In genomic region chr17:33649781-33650475, GRCm38 (mm10) we compare ENCODE assay signal across 12 mouse cellular contexts. TPM values are rescaled to one million over a fixed set of nuclear protein-coding genes. Genes with fewer than 3 reads are reported as not detected.
DNase-seq lines count a peak whose midpoint lies in the region; ATAC-seq and TF ChIP-seq lines count a peak whose summit lies in the region.
"Had no signal": no experiment of that assay in that cellular context is flagged by ENCODE, and none has a peak within 500 bp of the region (broad histone marks: within the 10 kb centered on the region; RNA-seq: fewer than 3 reads in every experiment).

No protein-coding gene starts in this region.

- no peaks in the 10 kb centered on the region for H3K4me1 ChIP-seq in heart, embryonic 13.5 days
- H3K4me1 ChIP-seq in heart, adult 2 months (ENCODE audit: control insufficient read depth, insufficient read depth, low read length): no peaks in the 10 kb centered on the region
- H3K4me1 ChIP-seq in midbrain, embryonic 12.5 days: no peaks in the 10 kb centered on the region
- H3K4me1 ChIP-seq in midbrain, embryonic 14.5 days (ENCODE audit: control insufficient read depth, insufficient read depth, low read length): no peaks in the 10 kb centered on the region
- no peaks in the 10 kb centered on the region for H3K4me1 ChIP-seq in intestine, embryonic 16.5 days (ENCODE audit: control insufficient read depth, insufficient read depth, low read length)
- H3K4me1 ChIP-seq: limb, embryonic 13.5 days had no signal

- no peak for TF ChIP-seq POLR2A in heart, adult 2 months (IDR thresholded peaks at IDR 0.05; ENCODE audit: insufficient read depth, low read depth, low read length)

- DNase-seq in heart, adult 2 months: no peak
- no peak for DNase-seq in midbrain, embryonic 14.5 days
- DNase-seq in thymus, postnatal 4 days: no peak
- DNase-seq in cerebellum, postnatal 25 days: no peak
- DNase-seq: gastrocnemius, postnatal 25 days; kidney, postnatal 4 days; right cerebral cortex, postnatal 14 days had no signal

- H3K9me3 ChIP-seq in heart, embryonic 13.5 days: no peaks in the 10 kb centered on the region
- no peaks in the 10 kb centered on the region for H3K9me3 ChIP-seq in midbrain, embryonic 12.5 days
- H3K9me3 ChIP-seq in midbrain, embryonic 14.5 days (ENCODE audit: control insufficient read depth, low read length): no peaks in the 10 kb centered on the region
- H3K9me3 ChIP-seq in intestine, embryonic 16.5 days (ENCODE audit: control insufficient read depth, low read length): no peaks in the 10 kb centered on the region
- H3K9me3 ChIP-seq: limb, embryonic 13.5 days had no signal

- H3K4me2 ChIP-seq in heart, embryonic 13.5 days: no peak overlapping the region
- H3K4me2 ChIP-seq in midbrain, embryonic 12.5 days (replicated peaks): no peak overlapping the region
- no peak overlapping the region for H3K4me2 ChIP-seq in midbrain, embryonic 14.5 days (ENCODE audit: low read length)
- H3K4me2 ChIP-seq in intestine, embryonic 16.5 days (ENCODE audit: low read depth, low read length): no peak overlapping the region
- H3K4me2 ChIP-seq: limb, embryonic 13.5 days had no signal

- WGBS in heart, embryonic 13.5 days: 97% methylated on average over 34 of the region's 34 CpGs
- 98% methylated on average over 34 of the region's 34 CpGs for WGBS in heart, adult 2 months
- 99% methylated on average over 34 of the region's 34 CpGs for WGBS in midbrain, embryonic 12.5 days
- 98% methylated on average over 34 of the region's 34 CpGs for WGBS in midbrain, embryonic 14.5 days
- WGBS in intestine, embryonic 16.5 days: 98% methylated on average over 34 of the region's 34 CpGs

- intact Hi-C loops in heart, adult 2 months (cut with DNase I): no loop called here

- H3K27me3 ChIP-seq in heart, embryonic 13.5 days (replicated peaks): no peaks in the 10 kb centered on the region
- no peaks in the 10 kb centered on the region for H3K27me3 ChIP-seq in heart, adult 2 months (ENCODE audit: control insufficient read depth, insufficient read depth, low read length)
- H3K27me3 ChIP-seq in midbrain, embryonic 12.5 days: no peaks in the 10 kb centered on the region
- no peaks in the 10 kb centered on the region for H3K27me3 ChIP-seq in midbrain, embryonic 14.5 days (ENCODE audit: control insufficient read depth, insufficient read depth, low read length)
- H3K27me3 ChIP-seq in intestine, embryonic 16.5 days (replicated peaks; ENCODE audit: control insufficient read depth, insufficient read depth, low read length): no peaks in the 10 kb centered on the region
- H3K27me3 ChIP-seq: limb, embryonic 13.5 days had no signal

- no peak overlapping the region for H3K4me3 ChIP-seq in heart, embryonic 13.5 days
- no peak overlapping the region for H3K4me3 ChIP-seq in heart, adult 2 months
- H3K4me3 ChIP-seq in midbrain, embryonic 12.5 days: no peak overlapping the region
- no peak overlapping the region for H3K4me3 ChIP-seq in midbrain, embryonic 14.5 days (replicated peaks; ENCODE audit: low read depth, low read length)
- no peak overlapping the region for H3K4me3 ChIP-seq in intestine, embryonic 16.5 days (ENCODE audit: low read length)
- H3K4me3 ChIP-seq: limb, embryonic 13.5 days had no signal

- peaks cover 98% of the 10 kb centered on the region for H3K36me3 ChIP-seq in heart, embryonic 13.5 days
- peaks cover 3% of the 10 kb centered on the region for H3K36me3 ChIP-seq in heart, adult 2 months (ENCODE audit: control insufficient read depth, insufficient read depth, low read length)
- peaks cover 96% of the 10 kb centered on the region for H3K36me3 ChIP-seq in midbrain, embryonic 12.5 days
- peaks cover 98% of the 10 kb centered on the region for H3K36me3 ChIP-seq in midbrain, embryonic 14.5 days (ENCODE audit: control insufficient read depth, insufficient read depth, low read length)
- H3K36me3 ChIP-seq in intestine, embryonic 16.5 days (ENCODE audit: control insufficient read depth, insufficient read depth, low read length): peaks cover 29% of the 10 kb centered on the region

- H3K79me2 ChIP-seq in heart, adult 2 months (replicated peaks; ENCODE audit: control insufficient read depth, insufficient read depth, low read length): no peaks in the 10 kb centered on the region

- H3K9ac ChIP-seq in heart, embryonic 13.5 days: no peak overlapping the region
- H3K9ac ChIP-seq in heart, adult 2 months (ENCODE audit: low read depth, low read length): no peak overlapping the region
- no peak overlapping the region for H3K9ac ChIP-seq in midbrain, embryonic 12.5 days (replicated peaks)
- no peak overlapping the region for H3K9ac ChIP-seq in midbrain, embryonic 14.5 days (replicated peaks; ENCODE audit: low read length)
- no peak overlapping the region for H3K9ac ChIP-seq in intestine, embryonic 16.5 days (ENCODE audit: low read depth, low read length)
- H3K9ac ChIP-seq: limb, embryonic 13.5 days had no signal

- TF ChIP-seq CTCF in heart, adult 2 months (IDR thresholded peaks at IDR 0.05): no peak

- no peak for TF ChIP-seq EP300 in heart, adult 2 months (IDR thresholded peaks at IDR 0.05; ENCODE audit: insufficient read depth, low read depth, low read length)

- peak; percentile 42; the same call in 1 of the 2 replicates for ATAC-seq in heart, embryonic 13.5 days (ENCODE audit: extremely low read depth, insufficient number of reproducible peaks, low FRiP score, low TSS enrichment)
- 0 out of 2 replicates have a peak, but pooled peaks have one; percentile 41 for ATAC-seq in midbrain, embryonic 12.5 days (ENCODE audit: low FRiP score, low read depth)
- ATAC-seq in midbrain, embryonic 14.5 days (ENCODE audit: low FRiP score, low TSS enrichment): no peak
- peak; percentile 36; the same call in 1 of the 2 replicates for ATAC-seq in intestine, embryonic 16.5 days
- ATAC-seq in activated CD4-positive, CD25-positive, alpha-beta regulatory T cell, adult 4 months: no peak

- no peak overlapping the region for H3K27ac ChIP-seq in heart, embryonic 13.5 days (replicated peaks)
- H3K27ac ChIP-seq in heart, adult 2 months: no peak overlapping the region
- no peak overlapping the region for H3K27ac ChIP-seq in midbrain, embryonic 12.5 days (replicated peaks)
- H3K27ac ChIP-seq in midbrain, embryonic 14.5 days (replicated peaks; ENCODE audit: low read depth, low read length): no peak overlapping the region
- H3K27ac ChIP-seq in intestine, embryonic 16.5 days (ENCODE audit: low read length): no peak overlapping the region
- H3K27ac ChIP-seq: limb, embryonic 13.5 days had no signal

RNA-seq across cellular contexts. Expression of gene Pram1, which starts 12.1 kb away (rescaled TPM):
- polyA plus RNA-seq in heart, embryonic 13.5 days (2015; fragmentation: Nextera tagmentation; extraction: Ambion mirVana): 0.56 and 0.64 TPM in 2 replicates
- total RNA-seq in heart, adult 2 months (2021): under 1 TPM in 1 of 2 experiments, not detected in 1; 0.32 TPM
- polyA plus RNA-seq in heart, adult 2 months (2012; rRNA removed): 0.41 and 0.61 TPM in 2 replicates
- polyA plus RNA-seq in midbrain, embryonic 12.5 days (2016; fragmentation: Nextera tagmentation; extraction: Ambion mirVana): 0.63 and 0.84 TPM in 2 replicates
- 0.73 and 1.4 TPM in 2 replicates for polyA plus RNA-seq in midbrain, embryonic 14.5 days (2014; fragmentation: Nextera tagmentation; extraction: Ambion mirVana)
- 0.60 and 1.1 TPM in 2 replicates for polyA plus RNA-seq in intestine, embryonic 16.5 days (2015; fragmentation: Nextera tagmentation; extraction: Ambion mirVana)
- under 1 TPM; 0.40 to 0.85 TPM for polyA plus RNA-seq in activated CD4-positive, CD25-positive, alpha-beta regulatory T cell, adult 4 months (2017; shearing (Covaris generic))
- total RNA-seq: gastrocnemius, postnatal 25 days had no signal

RNA-seq across cellular contexts. Expression of gene Zfp414, which starts 21.0 kb away (rescaled TPM):
- 30.7 and 32.1 TPM in 2 replicates for polyA plus RNA-seq in heart, embryonic 13.5 days (2015; fragmentation: Nextera tagmentation; extraction: Ambion mirVana)
- total RNA-seq in heart, adult 2 months (2021): 1 to 10 TPM; 7.3 to 7.7 TPM
- polyA plus RNA-seq in heart, adult 2 months (2012; rRNA removed): 27.0 and 28.4 TPM in 2 replicates
- polyA plus RNA-seq in midbrain, embryonic 12.5 days (2016; fragmentation: Nextera tagmentation; extraction: Ambion mirVana): 47.3 and 57.7 TPM in 2 replicates
- 91.4 and 115 TPM in 2 replicates for polyA plus RNA-seq in midbrain, embryonic 14.5 days (2014; fragmentation: Nextera tagmentation; extraction: Ambion mirVana)
- 38.1 and 39.6 TPM in 2 replicates for polyA plus RNA-seq in intestine, embryonic 16.5 days (2015; fragmentation: Nextera tagmentation; extraction: Ambion mirVana)
- polyA plus RNA-seq in activated CD4-positive, CD25-positive, alpha-beta regulatory T cell, adult 4 months (2017; shearing (Covaris generic)): 10 to 100 TPM; 53.6 to 65.2 TPM

RNA-seq across cellular contexts. Expression of gene Hnrnpm, which starts 36.7 kb away (rescaled TPM):
- polyA plus RNA-seq in heart, embryonic 13.5 days (2015; fragmentation: Nextera tagmentation; extraction: Ambion mirVana): 190 and 194 TPM in 2 replicates
- 10 to 100 TPM; 87.9 to 89.9 TPM for total RNA-seq in heart, adult 2 months (2021)
- 36.2 and 51.2 TPM in 2 replicates for polyA plus RNA-seq in heart, adult 2 months (2012; rRNA removed)
- 441 and 462 TPM in 2 replicates for polyA plus RNA-seq in midbrain, embryonic 12.5 days (2016; fragmentation: Nextera tagmentation; extraction: Ambion mirVana)
- 177 and 214 TPM in 2 replicates for polyA plus RNA-seq in midbrain, embryonic 14.5 days (2014; fragmentation: Nextera tagmentation; extraction: Ambion mirVana)
- 271 and 290 TPM in 2 replicates for polyA plus RNA-seq in intestine, embryonic 16.5 days (2015; fragmentation: Nextera tagmentation; extraction: Ambion mirVana)
- 100 to 1,000 TPM; 338 to 341 TPM for polyA plus RNA-seq in activated CD4-positive, CD25-positive, alpha-beta regulatory T cell, adult 4 months (2017; shearing (Covaris generic))

Comparison
In these comparisons a context has a peak if more than half of its experiments do, and no peak if none do; other contexts are left out.
1. ATAC-seq: peak in heart, embryonic 13.5 days (single experiment), midbrain, embryonic 12.5 days (single experiment) and intestine, embryonic 16.5 days (single experiment); none in midbrain, embryonic 14.5 days (single experiment) and activated CD4-positive, CD25-positive, alpha-beta regulatory T cell, adult 4 months (single experiment).